Mouse (Mus musculus) mouse trophoblast stem cell (cell line): ENCODE measurements around the gene Shisal1.

Experiments
- in situ Hi-C, 2 experiments: fragments of 300-500 bp; cut with MseI, MboI; formaldehyde crosslinking; loops; 2 replicates in 1 of 2; 3 replicates in 1 of 2; pipeline ENCODE4 v1.15.1; 2025

The Shisal1 gene

GRCm38 (mm10) chr15:84446997-84447396 lies at the start of gene Shisal1:
Gene Shisal1 (minus strand): TSS chr15:84447097.
- in situ Hi-C loops = no loop called here

GRCm38 (mm10) chr15:84490486-84490885 lies 43.6 kb upstream of the Shisal1 start:
- in situ Hi-C loops = no loop called here

GRCm38 (mm10) chr15:84484255-84484654 lies 37.4 kb upstream of the Shisal1 start:
- in situ Hi-C loops = no loop called here

- in situ Hi-C loops = no loop called here
Measured at GRCm38 (mm10) chr15:84483622-84484021, 36.7 kb upstream of the Shisal1 start.

GRCm38 (mm10) chr15:84481259-84481877 lies 34.5 kb upstream of the Shisal1 start:
- in situ Hi-C loops = no loop called here

GRCm38 (mm10) chr15:84469391-84469790 lies 22.5 kb upstream of the Shisal1 start:
- in situ Hi-C loops = no loop called here

GRCm38 (mm10) chr15:84467761-84468160 lies 20.9 kb upstream of the Shisal1 start:
- in situ Hi-C loops = no loop called here

- in situ Hi-C loops = no loop called here
Measured at GRCm38 (mm10) chr15:84466458-84467267, 19.8 kb upstream of the Shisal1 start.

GRCm38 (mm10) chr15:84461429-84461828 lies 14.5 kb upstream of the Shisal1 start:
- in situ Hi-C loops = no loop called here

- in situ Hi-C loops = no loop called here
Measured at GRCm38 (mm10) chr15:84458983-84459382, 12.1 kb upstream of the Shisal1 start.

GRCm38 (mm10) chr15:84455286-84455685 lies 8.4 kb upstream of the Shisal1 start:
- in situ Hi-C loops = no loop called here

- in situ Hi-C loops = no loop called here
Measured at GRCm38 (mm10) chr15:84453091-84453490, 6.2 kb upstream of the Shisal1 start.

GRCm38 (mm10) chr15:84450441-84451183 lies 3.7 kb upstream of the Shisal1 start:
- in situ Hi-C loops = no loop called here

GRCm38 (mm10) chr15:84445812-84446716 lies 833 bp downstream of the Shisal1 start:
- in situ Hi-C loops = no loop called here

GRCm38 (mm10) chr15:84444181-84444580 lies 2.7 kb downstream of the Shisal1 start:
- in situ Hi-C loops = no loop called here

GRCm38 (mm10) chr15:84443631-84444030 lies 3.3 kb downstream of the Shisal1 start:
- in situ Hi-C loops = no loop called here

GRCm38 (mm10) chr15:84441682-84442315 lies 5.1 kb downstream of the Shisal1 start:
- in situ Hi-C loops = no loop called here

- in situ Hi-C loops = no loop called here
Measured at GRCm38 (mm10) chr15:84440820-84441219, 6.1 kb downstream of the Shisal1 start.

- in situ Hi-C loops = no loop called here
Measured at GRCm38 (mm10) chr15:84433586-84434185, 13.2 kb downstream of the Shisal1 start.

- in situ Hi-C loops = no loop called here
Measured at GRCm38 (mm10) chr15:84430482-84430881, 16.4 kb downstream of the Shisal1 start.
